Mouse (Mus musculus) stomach, postnatal 0 days (tissue): ENCODE results near the gene Proser3.

Experiments
- CTCF ChIP-seq: IDR thresholded peaks from 2 replicates; pipeline ENCODE4 v1.5.1; 2016; ENCODE audit warnings: antibody characterized with exemption, low read depth, mild to moderate bottlenecking, moderate library complexity
- EP300 ChIP-seq: optimal IDR thresholded peaks from 2 replicates; pipeline ENCODE3; 2016; ENCODE audit warnings: antibody characterized with exemption

DNA sequence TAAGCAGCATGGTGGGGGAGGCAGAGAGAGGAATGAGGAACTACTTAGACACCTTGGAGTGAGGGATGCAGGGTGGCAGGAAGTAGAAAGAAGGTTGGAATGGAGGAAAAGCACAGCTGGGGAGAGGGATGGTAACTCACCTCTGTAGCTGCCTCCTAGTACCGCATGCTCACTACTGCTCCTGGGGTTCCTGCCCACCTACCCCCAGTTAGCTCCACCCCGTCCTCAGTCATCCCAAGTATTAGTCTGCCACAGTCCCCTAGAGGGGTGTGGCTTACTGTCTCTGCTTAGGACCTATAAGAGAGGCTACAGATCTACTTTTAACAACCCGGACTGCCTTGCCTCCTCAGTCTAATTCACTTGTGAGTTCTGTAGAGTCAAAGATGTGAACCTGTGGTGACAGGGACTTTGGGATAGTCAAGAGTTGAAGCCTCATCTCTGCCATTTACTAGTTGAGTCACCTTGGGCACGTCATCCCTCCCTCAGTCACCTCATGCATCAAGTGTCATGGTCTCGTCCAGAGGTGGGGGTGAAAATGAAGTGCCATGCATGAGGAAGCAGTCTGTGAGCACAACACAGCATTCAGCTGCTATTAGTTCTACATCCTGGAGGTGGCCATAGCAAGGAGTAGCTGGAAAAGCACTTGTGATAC, 40.8 kb upstream of the Proser3 start:
- TF ChIP-seq EP300 (no peak), CTCF (no peak)
